ENCODE assay signal across 9 mouse cellular contexts in genomic region chr17:45563216-45563615, GRCm38 (mm10). TPM values are rescaled to one million over a fixed set of nuclear protein-coding genes. Genes with fewer than 3 reads are reported as not detected.
A peak's percentile ranks its signal among the peaks of the same experiment; 100 is the strongest.
DNase-seq lines count a peak whose midpoint lies in the region; ATAC-seq lines count a peak whose summit lies in the region.
"Had no signal": no experiment of that assay in that cellular context is flagged by ENCODE, and none has a peak within 500 bp of the region (broad histone marks: within the 10 kb centered on the region; RNA-seq: fewer than 3 reads in every experiment).

No protein-coding gene starts in this region.

- H3K4me3 ChIP-seq in heart, embryonic 15.5 days = peak overlapping the region; percentile 91; the same call in 1 of the 2 replicates
- H3K4me3 ChIP-seq in embryonic facial prominence, embryonic 13.5 days = peak overlapping the region; percentile 81
- 0 out of 2 replicates have a peak overlapping the region, but pooled peaks have one; percentile 94 for H3K4me3 ChIP-seq in limb, embryonic 15.5 days

- H3K27ac ChIP-seq in heart, embryonic 15.5 days = no peak overlapping the region
- no peak overlapping the region for H3K27ac ChIP-seq in embryonic facial prominence, embryonic 13.5 days
- no peak overlapping the region for H3K27ac ChIP-seq in limb, embryonic 15.5 days
- H3K27ac ChIP-seq: macrophage had no signal

- H3K4me2 ChIP-seq in heart, embryonic 15.5 days = peak overlapping the region; percentile 94; the same call in 1 of the 2 replicates
- H3K4me2 ChIP-seq in embryonic facial prominence, embryonic 13.5 days = peak overlapping the region; percentile 97
- peak overlapping the region; percentile 93; the same call in 1 of the 2 replicates for H3K4me2 ChIP-seq in limb, embryonic 15.5 days

- WGBS in heart, embryonic 15.5 days = 74% methylated on average over 12 of the region's 12 CpGs
- WGBS in embryonic facial prominence, embryonic 13.5 days = 77% methylated on average over 12 of the region's 12 CpGs
- 80% methylated on average over 12 of the region's 12 CpGs for WGBS in limb, embryonic 15.5 days

- H3K36me3 ChIP-seq in heart, embryonic 15.5 days = peaks cover 29% of the 10 kb centered on the region
- H3K36me3 ChIP-seq in embryonic facial prominence, embryonic 13.5 days = peaks cover 35% of the 10 kb centered on the region
- peaks cover 27% of the 10 kb centered on the region for H3K36me3 ChIP-seq in limb, embryonic 15.5 days

- DNase-seq in heart, adult 8-10 months (ENCODE audit: low spot score) = no peak
- peak; percentile 77 for DNase-seq in A20 (ENCODE audit: low read depth, low spot score)
- no peak for DNase-seq in right cerebral cortex, postnatal 14 days
- DNase-seq in adrenal gland, postnatal 4 days (ENCODE audit: low spot score in 2 of 2) = no peak
- DNase-seq in heart, adult 11 months = no peak

- 0 out of 2 replicates have a peak overlapping the region, but pooled peaks have one; percentile 88 for H3K9ac ChIP-seq in heart, embryonic 15.5 days
- H3K9ac ChIP-seq in embryonic facial prominence, embryonic 13.5 days = peak overlapping the region; percentile 94; the same call in 1 of the 2 replicates
- H3K9ac ChIP-seq in limb, embryonic 15.5 days = no peak overlapping the region

- H3K4me1 ChIP-seq in heart, embryonic 15.5 days (replicated peaks) = peaks cover 34% of the 10 kb centered on the region
- peaks cover 32% of the 10 kb centered on the region for H3K4me1 ChIP-seq in embryonic facial prominence, embryonic 13.5 days
- H3K4me1 ChIP-seq in limb, embryonic 15.5 days = peaks cover 36% of the 10 kb centered on the region

- H3K9me3 ChIP-seq in heart, embryonic 15.5 days (replicated peaks) = no peaks in the 10 kb centered on the region
- H3K9me3 ChIP-seq in embryonic facial prominence, embryonic 13.5 days = no peaks in the 10 kb centered on the region
- H3K9me3 ChIP-seq in limb, embryonic 15.5 days = no peaks in the 10 kb centered on the region

- no peaks in the 10 kb centered on the region for H3K27me3 ChIP-seq in heart, embryonic 15.5 days
- no peaks in the 10 kb centered on the region for H3K27me3 ChIP-seq in embryonic facial prominence, embryonic 13.5 days
- no peaks in the 10 kb centered on the region; the same call in 1 of the 2 replicates for H3K27me3 ChIP-seq in limb, embryonic 15.5 days

- no peak for ATAC-seq in heart, embryonic 15.5 days (replicated peaks; ENCODE audit: insufficient number of reproducible peaks, insufficient read depth, low FRiP score, low read depth)
- no peak for ATAC-seq in embryonic facial prominence, embryonic 13.5 days (ENCODE audit: insufficient number of reproducible peaks, insufficient read depth, low FRiP score, low TSS enrichment, low read depth)
- ATAC-seq in limb, embryonic 15.5 days (ENCODE audit: insufficient number of reproducible peaks, low FRiP score, low TSS enrichment, low read depth) = no peak

RNA-seq across cellular contexts. Expression of gene Slc35b2, which starts 0.5 kb away (rescaled TPM):
- 75.8 and 98.4 TPM in 2 replicates for polyA plus RNA-seq in heart, embryonic 15.5 days (2015; fragmentation: Nextera tagmentation; extraction: Ambion mirVana)
- 10 to 100 TPM; 23.1 to 27.9 (median 25.3) TPM for total RNA-seq in heart, adult 8-10 months (2022)
- polyA plus RNA-seq in embryonic facial prominence, embryonic 13.5 days (2015; fragmentation: Nextera tagmentation; extraction: Ambion mirVana) = 104 and 122 TPM in 2 replicates
- 139 and 142 TPM in 2 replicates for polyA plus RNA-seq in limb, embryonic 15.5 days (2015; fragmentation: Nextera tagmentation; extraction: Ambion mirVana)
- total RNA-seq in adrenal gland, postnatal 4 days (2021) = 10 to 100 TPM; 69.2 to 71.8 TPM

RNA-seq across cellular contexts. Expression of gene Nfkbie, which starts 7.7 kb away (rescaled TPM):
- 3.0 and 6.8 TPM in 2 replicates for polyA plus RNA-seq in heart, embryonic 15.5 days (2015; fragmentation: Nextera tagmentation; extraction: Ambion mirVana)
- 1 to 10 TPM in 3 of 4 experiments, under 1 TPM in 1; 0.65 to 1.5 (median 1.3) TPM for total RNA-seq in heart, adult 8-10 months (2022)
- polyA plus RNA-seq in embryonic facial prominence, embryonic 13.5 days (2015; fragmentation: Nextera tagmentation; extraction: Ambion mirVana) = 4.7 TPM in 2 replicates
- polyA plus RNA-seq in limb, embryonic 15.5 days (2015; fragmentation: Nextera tagmentation; extraction: Ambion mirVana) = 5.9 and 6.1 TPM in 2 replicates
- total RNA-seq in adrenal gland, postnatal 4 days (2021) = 1 to 10 TPM; 3.0 to 4.5 TPM

RNA-seq across cellular contexts. Expression of gene Hsp90ab1, which starts 9.9 kb away (rescaled TPM):
- polyA plus RNA-seq in heart, embryonic 15.5 days (2015; fragmentation: Nextera tagmentation; extraction: Ambion mirVana) = 1,147 and 1,218 TPM in 2 replicates
- 1,000 to 10,000 TPM; 1,121 to 1,613 (median 1,357) TPM for total RNA-seq in heart, adult 8-10 months (2022)
- polyA plus RNA-seq in embryonic facial prominence, embryonic 13.5 days (2015; fragmentation: Nextera tagmentation; extraction: Ambion mirVana) = 1,480 and 1,606 TPM in 2 replicates
- 1,467 and 1,497 TPM in 2 replicates for polyA plus RNA-seq in limb, embryonic 15.5 days (2015; fragmentation: Nextera tagmentation; extraction: Ambion mirVana)
- 1,000 to 10,000 TPM; 1,575 to 1,663 TPM for total RNA-seq in adrenal gland, postnatal 4 days (2021)

RNA-seq across cellular contexts. Expression of gene Tmem151b, which starts 13.7 kb away (rescaled TPM):
- 0.96 and 1.5 TPM in 2 replicates for polyA plus RNA-seq in heart, embryonic 15.5 days (2015; fragmentation: Nextera tagmentation; extraction: Ambion mirVana)
- total RNA-seq in heart, adult 8-10 months (2022) = under 1 TPM in 1 of 4 experiments, not detected in 3; 0.09 TPM
- polyA plus RNA-seq in embryonic facial prominence, embryonic 13.5 days (2015; fragmentation: Nextera tagmentation; extraction: Ambion mirVana) = 7.7 and 10.1 TPM in 2 replicates
- 2.9 and 4.7 TPM in 2 replicates for polyA plus RNA-seq in limb, embryonic 15.5 days (2015; fragmentation: Nextera tagmentation; extraction: Ambion mirVana)
- total RNA-seq in adrenal gland, postnatal 4 days (2021) = 1 to 10 TPM; 1.7 to 3.7 TPM

RNA-seq across cellular contexts. Expression of gene Slc29a1, which starts 36.2 kb away (rescaled TPM):
- 90.9 and 120 TPM in 2 replicates for polyA plus RNA-seq in heart, embryonic 15.5 days (2015; fragmentation: Nextera tagmentation; extraction: Ambion mirVana)
- 10 to 100 TPM; 58.9 to 70.8 (median 66.9) TPM for total RNA-seq in heart, adult 8-10 months (2022)
- 69.8 and 77.4 TPM in 2 replicates for polyA plus RNA-seq in embryonic facial prominence, embryonic 13.5 days (2015; fragmentation: Nextera tagmentation; extraction: Ambion mirVana)
- 120 and 140 TPM in 2 replicates for polyA plus RNA-seq in limb, embryonic 15.5 days (2015; fragmentation: Nextera tagmentation; extraction: Ambion mirVana)
- 100 to 1,000 TPM; 138 to 145 TPM for total RNA-seq in adrenal gland, postnatal 4 days (2021)
